Mouse (Mus musculus) spleen, postnatal 14 days (tissue): ENCODE data around the gene Capsl.

Experiments used
- DNase-seq, 2 experiments: peaks; one replicate each; pipeline ENCODE4 v3.0.0; 2021 to 2022; ENCODE audit warnings: low spot score in 2 of 2

Gene Capsl

GRCm38 (mm10) chr15:9435534-9436180, at the start of gene Capsl:
Gene Capsl (plus strand): TSS chr15:9436028.
- DNase-seq, result no peak

- DNase-seq, result no peak
Observed at GRCm38 (mm10) chr15:9409475-9409874, 26.4 kb upstream of the Capsl start.

DNA sequence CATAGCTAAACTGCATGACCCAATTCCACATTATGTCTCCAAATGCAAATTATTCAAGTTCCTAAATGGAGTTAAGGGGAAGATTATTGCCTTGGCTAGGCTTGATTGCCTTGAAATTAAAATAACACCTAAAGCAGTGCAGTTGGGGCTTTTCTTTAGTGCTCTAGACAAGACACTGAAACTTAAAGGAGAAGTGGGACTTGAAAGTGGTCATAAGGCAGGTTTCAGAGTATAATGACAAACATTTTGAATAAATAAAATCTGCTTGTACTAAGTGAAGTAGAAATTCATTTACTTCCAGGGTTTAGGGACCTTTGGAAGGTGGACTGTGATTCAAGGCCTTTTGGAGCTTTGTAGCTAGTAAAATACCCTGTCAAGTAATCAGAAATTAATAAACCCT, 14.7 kb upstream of the Capsl start:
- no peak for DNase-seq

- DNase-seq, result no peak
Observed at GRCm38 (mm10) chr15:9427849-9428248, 8.0 kb upstream of the Capsl start.

DNA sequence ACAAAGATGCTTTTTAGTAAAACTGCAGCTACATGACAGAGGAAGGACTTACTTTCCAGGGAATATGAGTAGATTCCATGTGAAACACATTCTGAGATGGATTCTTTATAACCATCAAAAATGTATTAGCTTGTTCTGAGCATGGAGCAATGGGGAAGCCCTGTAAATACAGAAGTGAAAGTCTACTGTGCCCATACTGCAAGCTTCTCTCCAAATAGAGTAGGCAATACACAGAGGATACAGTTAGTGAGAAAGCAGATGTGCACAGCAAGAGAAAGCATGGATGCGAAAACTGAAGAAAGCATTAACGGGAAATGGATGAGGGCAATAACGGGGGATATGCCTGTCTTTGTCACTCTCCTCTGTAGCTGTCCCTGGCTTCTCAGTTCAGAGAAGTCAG, 6.0 kb upstream of the Capsl start:
- DNase-seq, result no peak

DNA sequence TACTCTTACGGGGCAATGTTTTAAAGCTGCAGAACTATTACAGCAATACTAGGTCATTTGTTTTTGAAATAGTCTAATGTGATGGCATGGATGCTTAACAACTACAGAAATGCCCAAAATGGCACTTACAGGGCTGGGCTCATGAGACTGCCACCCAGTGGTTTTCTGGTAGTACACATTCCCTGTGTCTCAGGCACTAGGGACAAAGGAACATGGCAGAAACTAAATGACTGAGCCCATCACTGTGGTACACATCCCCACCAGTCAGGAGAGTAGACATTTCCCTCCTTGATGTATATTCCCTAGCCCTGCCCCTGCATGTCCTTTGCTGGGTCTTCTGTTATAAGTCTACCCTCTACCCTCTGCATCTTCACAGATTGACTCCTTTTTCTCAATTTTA, 16.2 kb downstream of the Capsl start:
- no peak for DNase-seq

DNA sequence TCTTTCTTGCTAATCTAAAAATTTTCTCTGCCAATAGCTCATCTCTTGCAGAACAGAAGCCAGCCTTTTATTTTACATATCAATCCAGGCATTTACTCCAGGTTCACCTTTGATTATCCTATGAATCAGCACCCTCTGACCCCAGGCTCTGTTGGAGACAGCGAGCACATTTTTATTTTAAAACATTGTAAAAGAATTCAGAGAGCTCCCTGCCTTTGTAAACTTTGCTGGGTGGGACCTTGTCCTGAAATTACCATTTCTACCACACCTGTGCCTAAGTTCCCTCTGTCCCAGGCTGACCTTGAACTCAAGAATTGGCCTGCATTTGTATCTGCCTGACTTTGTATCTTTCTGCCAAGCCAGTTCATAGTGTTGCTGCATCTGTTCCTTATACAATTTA, 17.0 kb downstream of the Capsl start:
- DNase-seq, result no peak

- no peak for DNase-seq
Observed at GRCm38 (mm10) chr15:9454198-9454597, 18.4 kb downstream of the Capsl start.

- DNase-seq, result peak in 1 of 2 experiments; percentile 18
Observed at GRCm38 (mm10) chr15:9455241-9455640, 19.4 kb downstream of the Capsl start.

DNA sequence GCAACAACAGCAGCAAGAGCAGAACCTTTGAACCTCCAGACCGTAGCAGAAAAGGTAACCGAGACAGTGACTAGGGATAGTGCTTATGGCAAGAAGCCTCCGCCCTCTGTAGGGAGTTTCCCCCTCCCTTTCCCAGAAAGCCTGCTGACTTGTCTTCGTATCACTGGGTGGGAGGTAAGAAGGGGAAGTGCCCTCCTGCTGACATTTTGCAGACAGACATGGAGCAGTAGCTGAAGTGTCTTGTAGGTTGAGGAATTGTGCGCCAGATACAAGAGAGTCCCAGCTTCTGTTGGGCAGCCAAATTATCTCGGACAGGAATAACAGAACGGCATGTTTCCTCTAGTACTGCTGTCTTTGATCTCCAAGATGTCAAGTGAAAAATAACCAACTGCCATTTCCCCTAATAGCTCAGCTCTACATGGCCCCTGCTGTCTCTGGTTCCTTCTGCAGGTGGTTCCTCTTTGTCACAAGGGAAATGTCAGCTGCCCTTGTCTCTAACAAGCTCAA, 27.7 kb downstream of the Capsl start:
- DNase-seq, result peak in 1 of 2 experiments; percentile 10

DNA sequence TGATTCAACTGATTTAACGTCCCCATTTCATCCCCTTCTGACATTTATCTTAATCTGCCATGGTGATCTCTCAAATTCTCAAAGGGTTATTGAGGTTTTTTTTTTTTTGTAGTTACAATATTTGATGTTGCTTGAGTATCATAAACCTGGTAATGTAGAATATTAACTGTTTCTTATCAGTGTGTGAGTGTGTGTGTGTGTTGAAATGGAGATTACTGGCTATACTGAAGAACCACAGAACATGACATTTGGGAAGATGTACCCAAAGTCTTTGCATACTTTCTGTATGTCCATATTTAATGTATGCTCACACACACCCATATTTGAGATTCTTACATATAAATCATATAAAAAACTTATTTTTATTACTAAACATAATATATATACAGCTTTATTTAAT, 28.2 kb downstream of the Capsl start:
- DNase-seq, result no peak

- DNase-seq, result no peak
Observed at GRCm38 (mm10) chr15:9471053-9471685, 35.3 kb downstream of the Capsl start.

DNA sequence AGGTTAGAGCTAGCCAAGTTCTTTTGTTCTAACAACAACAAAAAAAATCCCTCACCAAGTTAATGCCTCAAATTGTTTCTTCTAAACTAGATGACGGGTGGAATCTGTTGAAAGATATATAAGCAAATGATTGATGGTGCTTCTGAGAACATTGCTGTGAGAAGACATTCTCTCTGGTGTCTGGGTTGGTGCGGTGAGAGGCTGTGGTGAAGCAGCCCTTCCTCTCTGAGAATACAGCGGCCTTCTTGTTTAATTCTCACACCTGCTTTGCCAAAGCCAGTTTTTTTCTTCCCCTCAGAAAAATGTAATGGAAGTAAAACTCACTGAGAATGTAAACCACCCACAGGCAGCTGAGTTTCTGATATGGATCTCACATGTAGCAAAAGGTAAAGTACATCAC, 36.3 kb downstream of the Capsl start:
- DNase-seq, result no peak

- DNase-seq, result peak in 1 of 2 experiments; percentile 15
Observed at GRCm38 (mm10) chr15:9472618-9473017, 36.8 kb downstream of the Capsl start.

- no peak for DNase-seq
Observed at GRCm38 (mm10) chr15:9473188-9473587, 37.4 kb downstream of the Capsl start.

- DNase-seq, result no peak
Observed at GRCm38 (mm10) chr15:9489417-9490118, 53.7 kb downstream of the Capsl start.

GRCm38 (mm10) chr15:9492077-9492476, 56.2 kb downstream of the Capsl start:
- DNase-seq, result no peak
